Mouse (Mus musculus): ENCODE measurements at regions not wholly inside any gene's neighbourhood (a gene's known extent, or its start where the extent isn't known, plus 50 kb on each side); places are given as distances from the start of the nearest gene placed in this dataset.

GRCm38 (mm10) chr6:53233777-53234176 is 53.3 kb upstream of the Creb5 start:
- no peaks in the 10 kb centered on the region for H3K9me3 ChIP-seq (replicated peaks; ENCODE audit: control insufficient read depth, low read length)
- H3K4me3 ChIP-seq (ENCODE audit: low read length): no peak overlapping the region
- no peak overlapping the region for H3K9ac ChIP-seq (ENCODE audit: low read length)
- WGBS: 59% methylated on average over 4 of the region's 4 CpGs
- no peak overlapping the region for H3K4me2 ChIP-seq (ENCODE audit: low read depth, low read length)
- H3K27me3 ChIP-seq (ENCODE audit: control insufficient read depth, insufficient read depth, low read length): no peaks in the 10 kb centered on the region
- H3K27ac ChIP-seq (ENCODE audit: low read length): no peak overlapping the region
- no peak for ATAC-seq (replicated peaks; ENCODE audit: extremely low read depth, insufficient read depth, low FRiP score)
- no peaks in the 10 kb centered on the region for H3K4me1 ChIP-seq (ENCODE audit: control insufficient read depth, insufficient read depth, low read length)
- H3K36me3 ChIP-seq (ENCODE audit: control insufficient read depth, insufficient read depth): no peaks in the 10 kb centered on the region

GRCm38 (mm10) chr6:53232616-53233015 is 54.5 kb upstream of the Creb5 start:
- H3K4me2 ChIP-seq (ENCODE audit: low read depth, low read length): no peak overlapping the region
- ATAC-seq (replicated peaks; ENCODE audit: extremely low read depth, insufficient read depth, low FRiP score): no peak
- no peaks in the 10 kb centered on the region for H3K36me3 ChIP-seq (ENCODE audit: control insufficient read depth, insufficient read depth)
- no peaks in the 10 kb centered on the region for H3K9me3 ChIP-seq (replicated peaks; ENCODE audit: control insufficient read depth, low read length)
- H3K4me3 ChIP-seq (ENCODE audit: low read length): no peak overlapping the region
- no peak overlapping the region for H3K9ac ChIP-seq (ENCODE audit: low read length)
- no peaks in the 10 kb centered on the region for H3K4me1 ChIP-seq (ENCODE audit: control insufficient read depth, insufficient read depth, low read length)
- no peaks in the 10 kb centered on the region for H3K27me3 ChIP-seq (ENCODE audit: control insufficient read depth, insufficient read depth, low read length)
- no peak overlapping the region for H3K27ac ChIP-seq (ENCODE audit: low read length)
- WGBS: 64% methylated on average over 5 of the region's 5 CpGs

- Histone ChIP-seq H3K9ac (ENCODE audit: low read length) (no peak overlapping the region), H3K4me3 (ENCODE audit: low read length) (no peak overlapping the region), H3K27ac (ENCODE audit: low read length) (no peak overlapping the region), H3K9me3 (replicated peaks; ENCODE audit: control insufficient read depth, low read length) (no peaks in the 10 kb centered on the region), H3K27me3 (ENCODE audit: control insufficient read depth, insufficient read depth, low read length) (no peaks in the 10 kb centered on the region), H3K4me1 (ENCODE audit: control insufficient read depth, insufficient read depth, low read length) (no peaks in the 10 kb centered on the region), H3K4me2 (ENCODE audit: low read depth, low read length) (no peak overlapping the region), H3K36me3 (ENCODE audit: control insufficient read depth, insufficient read depth) (no peaks in the 10 kb centered on the region)
- ATAC-seq (replicated peaks; ENCODE audit: extremely low read depth, insufficient read depth, low FRiP score): no peak
- 61% methylated on average over 6 of the region's 6 CpGs for WGBS
These were observed 57.7 kb upstream of the Creb5 start for GRCm38 (mm10) chr6:53229350-53229749.

GRCm38 (mm10) chr6:53222104-53222503 is 65.0 kb upstream of the Creb5 start:
- H3K9ac ChIP-seq (ENCODE audit: low read length): no peak overlapping the region
- H3K27me3 ChIP-seq (ENCODE audit: control insufficient read depth, insufficient read depth, low read length): no peaks in the 10 kb centered on the region
- WGBS: 54% methylated on average over 8 of the region's 8 CpGs
- no peaks in the 10 kb centered on the region for H3K36me3 ChIP-seq (ENCODE audit: control insufficient read depth, insufficient read depth)
- H3K4me1 ChIP-seq (ENCODE audit: control insufficient read depth, insufficient read depth, low read length): peaks cover 3% of the 10 kb centered on the region; the same call in 1 of the 2 replicates
- no peaks in the 10 kb centered on the region for H3K9me3 ChIP-seq (replicated peaks; ENCODE audit: control insufficient read depth, low read length)
- no peak overlapping the region for H3K27ac ChIP-seq (ENCODE audit: low read length)
- no peak overlapping the region for H3K4me2 ChIP-seq (ENCODE audit: low read depth, low read length)
- no peak overlapping the region for H3K4me3 ChIP-seq (ENCODE audit: low read length)
- no peak for ATAC-seq (replicated peaks; ENCODE audit: extremely low read depth, insufficient read depth, low FRiP score)

- ATAC-seq (replicated peaks; ENCODE audit: extremely low read depth, insufficient read depth, low FRiP score): no peak
- no peaks in the 10 kb centered on the region for H3K36me3 ChIP-seq (ENCODE audit: control insufficient read depth, insufficient read depth)
- no peak overlapping the region for H3K4me3 ChIP-seq (ENCODE audit: low read length)
- H3K9me3 ChIP-seq (replicated peaks; ENCODE audit: control insufficient read depth, low read length): no peaks in the 10 kb centered on the region
- H3K4me1 ChIP-seq (ENCODE audit: control insufficient read depth, insufficient read depth, low read length): peaks cover 3% of the 10 kb centered on the region; the same call in 1 of the 2 replicates
- no peak overlapping the region for H3K9ac ChIP-seq (ENCODE audit: low read length)
- no peak overlapping the region for H3K4me2 ChIP-seq (ENCODE audit: low read depth, low read length)
- H3K27me3 ChIP-seq (ENCODE audit: control insufficient read depth, insufficient read depth, low read length): no peaks in the 10 kb centered on the region
- 77% methylated on average over 4 of the region's 4 CpGs for WGBS
- no peak overlapping the region for H3K27ac ChIP-seq (ENCODE audit: low read length)
These were observed 65.4 kb upstream of the Creb5 start for GRCm38 (mm10) chr6:53221668-53222005.

GRCm38 (mm10) chr6:53220784-53221667 is 66.0 kb upstream of the Creb5 start:
- H3K4me2 ChIP-seq (ENCODE audit: low read depth, low read length): no peak overlapping the region
- no peak overlapping the region for H3K4me3 ChIP-seq (ENCODE audit: low read length)
- 68% methylated on average over 18 of the region's 18 CpGs for WGBS
- no peak overlapping the region for H3K9ac ChIP-seq (ENCODE audit: low read length)
- ATAC-seq (replicated peaks; ENCODE audit: extremely low read depth, insufficient read depth, low FRiP score): no peak
- H3K4me1 ChIP-seq (ENCODE audit: control insufficient read depth, insufficient read depth, low read length): peaks cover 3% of the 10 kb centered on the region; the same call in 1 of the 2 replicates
- H3K9me3 ChIP-seq (replicated peaks; ENCODE audit: control insufficient read depth, low read length): no peaks in the 10 kb centered on the region
- H3K27me3 ChIP-seq (ENCODE audit: control insufficient read depth, insufficient read depth, low read length): no peaks in the 10 kb centered on the region
- H3K27ac ChIP-seq (ENCODE audit: low read length): no peak overlapping the region
- H3K36me3 ChIP-seq (ENCODE audit: control insufficient read depth, insufficient read depth): no peaks in the 10 kb centered on the region

- Histone ChIP-seq H3K27ac (ENCODE audit: low read length) (no peak overlapping the region), H3K4me1 (ENCODE audit: control insufficient read depth, insufficient read depth, low read length) (peaks cover 3% of the 10 kb centered on the region; the same call in 1 of the 2 replicates), H3K36me3 (ENCODE audit: control insufficient read depth, insufficient read depth) (no peaks in the 10 kb centered on the region), H3K9me3 (replicated peaks; ENCODE audit: control insufficient read depth, low read length) (no peaks in the 10 kb centered on the region), H3K4me3 (ENCODE audit: low read length) (no peak overlapping the region), H3K9ac (ENCODE audit: low read length) (no peak overlapping the region), H3K27me3 (ENCODE audit: control insufficient read depth, insufficient read depth, low read length) (no peaks in the 10 kb centered on the region), H3K4me2 (ENCODE audit: low read depth, low read length) (no peak overlapping the region)
- 71% methylated on average over 10 of the region's 10 CpGs for WGBS
- ATAC-seq (replicated peaks; ENCODE audit: extremely low read depth, insufficient read depth, low FRiP score): no peak
These were observed 68.2 kb upstream of the Creb5 start for GRCm38 (mm10) chr6:53218871-53219286.

- H3K9me3 ChIP-seq (replicated peaks; ENCODE audit: control insufficient read depth, low read length): no peaks in the 10 kb centered on the region
- WGBS: 63% methylated on average over 10 of the region's 10 CpGs
- no peak overlapping the region for H3K4me2 ChIP-seq (ENCODE audit: low read depth, low read length)
- H3K4me1 ChIP-seq (ENCODE audit: control insufficient read depth, insufficient read depth, low read length): peaks cover 3% of the 10 kb centered on the region; the same call in 1 of the 2 replicates
- no peak overlapping the region for H3K27ac ChIP-seq (ENCODE audit: low read length)
- no peaks in the 10 kb centered on the region for H3K27me3 ChIP-seq (ENCODE audit: control insufficient read depth, insufficient read depth, low read length)
- H3K4me3 ChIP-seq (ENCODE audit: low read length): no peak overlapping the region
- ATAC-seq (replicated peaks; ENCODE audit: extremely low read depth, insufficient read depth, low FRiP score): no peak
- no peak overlapping the region for H3K9ac ChIP-seq (ENCODE audit: low read length)
- H3K36me3 ChIP-seq (ENCODE audit: control insufficient read depth, insufficient read depth): no peaks in the 10 kb centered on the region
These were observed 69.6 kb upstream of the Creb5 start for GRCm38 (mm10) chr6:53217234-53218015.

GRCm38 (mm10) chr6:53216715-53217114 is 70.4 kb upstream of the Creb5 start:
- no peaks in the 10 kb centered on the region for H3K9me3 ChIP-seq (replicated peaks; ENCODE audit: control insufficient read depth, low read length)
- WGBS: 57% methylated on average over 2 of the region's 2 CpGs
- no peak overlapping the region for H3K9ac ChIP-seq (ENCODE audit: low read length)
- no peaks in the 10 kb centered on the region for H3K36me3 ChIP-seq (ENCODE audit: control insufficient read depth, insufficient read depth)
- H3K27ac ChIP-seq (ENCODE audit: low read length): no peak overlapping the region
- no peak overlapping the region for H3K4me3 ChIP-seq (ENCODE audit: low read length)
- ATAC-seq (replicated peaks; ENCODE audit: extremely low read depth, insufficient read depth, low FRiP score): no peak
- no peaks in the 10 kb centered on the region for H3K27me3 ChIP-seq (ENCODE audit: control insufficient read depth, insufficient read depth, low read length)
- peaks cover 3% of the 10 kb centered on the region; the same call in 1 of the 2 replicates for H3K4me1 ChIP-seq (ENCODE audit: control insufficient read depth, insufficient read depth, low read length)
- H3K4me2 ChIP-seq (ENCODE audit: low read depth, low read length): no peak overlapping the region

Data from heart, embryonic 16.5 days (tissue).